Mouse (Mus musculus): ENCODE measurements around the gene Gm11237.
"Not testable (repeated sequence)": the region's sequence is repeated elsewhere in the genome, so short reads cannot be mapped to it uniquely, and the experiment has no call there.

The Gm11237 gene

GRCm38 (mm10) chr4:73622684-73623083, at the start of gene Gm11237:
Gene Gm11237 (plus strand): TSS chr4:73622984.
- DNase-seq (ENCODE audit: low spot score in 2 of 2): not testable (repeated sequence)

GRCm38 (mm10) chr4:73599248-73599647, 23.5 kb upstream of the Gm11237 start:
- DNase-seq (ENCODE audit: low spot score in 2 of 2): no peak

- DNase-seq (ENCODE audit: low spot score in 2 of 2): not testable (repeated sequence)
These were observed 15.2 kb upstream of the Gm11237 start, which contains the start of gene Gm11238 for GRCm38 (mm10) chr4:73607581-73607980. Gene Gm11238 (plus strand): TSS chr4:73607881.

- not testable (repeated sequence) for DNase-seq (ENCODE audit: low spot score in 2 of 2)
These were observed 15.0 kb downstream of the Gm11237 start, which contains the start of gene Gm11236 for GRCm38 (mm10) chr4:73637821-73638220. Gene Gm11236 (plus strand): TSS chr4:73638121.

- not testable (repeated sequence) for DNase-seq (ENCODE audit: low spot score in 2 of 2)
These were observed 39.1 kb downstream of the Gm11237 start for GRCm38 (mm10) chr4:73661864-73662263.

- DNase-seq (ENCODE audit: low spot score in 2 of 2): not testable (repeated sequence)
These were observed 45.3 kb downstream of the Gm11237 start, which contains the start of gene Gm11239 for GRCm38 (mm10) chr4:73668054-73668453. Gene Gm11239 (plus strand): TSS chr4:73668354.
